Mouse (Mus musculus): Measurements from ENCODE around the gene Cox5a. TPM values are rescaled to one million over a fixed set of nuclear protein-coding genes. Genes with fewer than 3 reads are reported as not detected.

Cox5a gene
- 705 and 737 TPM in 2 replicates for polyA plus RNA-seq (2016; fragmentation: Nextera tagmentation; extraction: Ambion mirVana)

- Histone ChIP-seq H3K4me1 (peaks cover 33% of the 10 kb centered on the region), H3K27ac (replicated peaks) (peak within 1 kb of the TSS; percentile 98), H3K27me3 (ENCODE audit: low read depth, poor library complexity, severe bottlenecking) (no peaks in the 10 kb centered on the region), H3K9me3 (replicated peaks) (no peaks in the 10 kb centered on the region), H3K4me3 (peak within 1 kb of the TSS; percentile 99), H3K36me3 (no peaks in the 10 kb centered on the region)
- WGBS = under 1% methylated on average over 95 of the region's 95 CpGs
- DNase-seq (ENCODE audit: low spot score) = peak; percentile 92
Measured at GRCm38 (mm10) chr9:57521056-57521911, at the start of gene Cox5a. Gene Cox5a (plus strand): TSS chr9:57521274.

DNA sequence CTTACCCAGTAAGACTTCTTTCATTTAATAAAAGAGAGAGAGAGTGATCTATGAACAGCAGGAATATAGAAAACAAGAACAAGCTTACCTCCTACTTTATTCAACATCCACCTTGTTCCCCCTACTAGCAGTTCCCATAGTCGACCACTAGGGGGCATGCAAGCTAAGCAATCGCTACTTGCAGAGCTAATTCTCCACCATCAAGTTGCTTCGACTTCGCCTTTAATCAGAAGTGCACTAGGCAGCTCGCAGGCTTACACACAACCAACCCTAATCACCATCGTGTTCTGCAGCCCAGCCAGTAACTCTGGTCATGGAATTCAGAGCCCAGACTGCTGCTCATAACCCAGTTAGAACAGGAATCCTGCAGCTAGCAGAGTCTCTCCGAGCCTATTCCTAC is 35.3 kb upstream of the Cox5a start:
- DNase-seq (ENCODE audit: low spot score) = peak; percentile 73
- Histone ChIP-seq H3K27me3 (ENCODE audit: low read depth, poor library complexity, severe bottlenecking) (peaks cover 20% of the 10 kb centered on the region), H3K4me3 (no peak overlapping the region), H3K9me3 (replicated peaks) (0 out of 2 replicates have a peak, but pooled peaks cover 3% of the 10 kb centered on the region), H3K27ac (replicated peaks) (no peak overlapping the region), H3K36me3 (no peaks in the 10 kb centered on the region), H3K4me1 (peaks cover 4% of the 10 kb centered on the region; the same call in 1 of the 2 replicates)
- WGBS = 15% methylated on average over 7 of the region's 7 CpGs

DNA sequence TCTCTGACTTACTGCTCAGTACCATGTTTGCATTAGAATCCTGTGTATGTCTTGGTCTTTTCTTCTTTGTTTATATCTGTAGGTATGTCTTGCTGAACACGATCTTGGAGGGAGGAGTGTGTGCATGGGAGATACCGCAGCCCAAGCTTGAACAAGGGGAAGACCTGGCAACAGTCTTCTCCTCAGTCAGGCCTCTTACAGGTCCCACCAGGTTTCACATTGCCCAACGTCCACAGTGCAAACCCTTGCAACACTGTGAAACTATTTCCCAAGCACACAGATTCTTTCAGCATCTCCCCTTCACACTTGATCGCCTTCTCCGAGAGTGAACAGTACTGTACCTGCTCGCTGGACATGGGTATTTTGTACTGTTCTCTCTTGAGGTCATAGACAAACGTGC is 33.3 kb upstream of the Cox5a start:
- no peak for DNase-seq (ENCODE audit: low spot score)
- H3K4me1 ChIP-seq = peaks cover 4% of the 10 kb centered on the region; the same call in 1 of the 2 replicates
- no peak overlapping the region for H3K4me3 ChIP-seq
- H3K27me3 ChIP-seq (ENCODE audit: low read depth, poor library complexity, severe bottlenecking) = peaks cover 20% of the 10 kb centered on the region
- 0 out of 2 replicates have a peak, but pooled peaks cover 3% of the 10 kb centered on the region for H3K9me3 ChIP-seq (replicated peaks)
- no peaks in the 10 kb centered on the region for H3K36me3 ChIP-seq
- 80% methylated on average over 7 of the region's 7 CpGs for WGBS
- no peak overlapping the region for H3K27ac ChIP-seq (replicated peaks)

GRCm38 (mm10) chr9:57493532-57493931 is 27.5 kb upstream of the Cox5a start:
- Histone ChIP-seq H3K36me3 (no peaks in the 10 kb centered on the region), H3K27me3 (ENCODE audit: low read depth, poor library complexity, severe bottlenecking) (peaks cover 15% of the 10 kb centered on the region), H3K27ac (replicated peaks) (no peak overlapping the region), H3K4me1 (no peaks in the 10 kb centered on the region), H3K4me3 (no peak overlapping the region), H3K9me3 (replicated peaks) (0 out of 2 replicates have a peak, but pooled peaks cover 3% of the 10 kb centered on the region)
- WGBS = 89% methylated on average over 2 of the region's 2 CpGs
- DNase-seq (ENCODE audit: low spot score) = no peak

DNA sequence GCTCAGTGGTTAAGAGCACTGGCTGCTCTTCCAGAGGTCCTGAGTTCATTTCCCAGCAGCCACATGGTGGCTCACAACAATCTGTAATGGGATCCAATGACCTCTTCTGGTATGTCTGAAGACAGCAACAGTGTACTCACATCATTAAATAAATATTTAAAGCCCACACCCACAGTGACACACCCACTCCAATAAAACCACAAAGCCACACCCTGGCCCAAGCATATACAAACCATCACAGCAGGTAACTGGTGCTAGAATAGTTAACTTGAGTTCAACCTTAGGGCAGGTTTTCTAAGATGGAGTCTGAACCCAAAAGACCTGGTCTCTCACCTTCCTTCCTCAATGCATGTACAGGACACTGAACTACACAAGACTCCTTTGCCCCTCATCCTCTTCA is 26.1 kb upstream of the Cox5a start:
- Histone ChIP-seq H3K9me3 (replicated peaks) (0 out of 2 replicates have a peak, but pooled peaks cover 3% of the 10 kb centered on the region), H3K27me3 (ENCODE audit: low read depth, poor library complexity, severe bottlenecking) (peaks cover 29% of the 10 kb centered on the region), H3K36me3 (no peaks in the 10 kb centered on the region), H3K4me1 (no peaks in the 10 kb centered on the region; the same call in 1 of the 2 replicates), H3K4me3 (no peak overlapping the region), H3K27ac (replicated peaks) (no peak overlapping the region)
- DNase-seq (ENCODE audit: low spot score) = no peak

GRCm38 (mm10) chr9:57497236-57497635 is 23.8 kb upstream of the Cox5a start:
- 82% methylated on average over 5 of the region's 5 CpGs for WGBS
- peaks cover 52% of the 10 kb centered on the region for H3K27me3 ChIP-seq (ENCODE audit: low read depth, poor library complexity, severe bottlenecking)
- no peak for DNase-seq (ENCODE audit: low spot score)

GRCm38 (mm10) chr9:57498536-57498935 is 22.5 kb upstream of the Cox5a start:
- Histone ChIP-seq H3K27ac (replicated peaks) (no peak overlapping the region), H3K4me3 (no peak overlapping the region), H3K36me3 (no peaks in the 10 kb centered on the region), H3K9me3 (replicated peaks) (no peaks in the 10 kb centered on the region), H3K27me3 (ENCODE audit: low read depth, poor library complexity, severe bottlenecking) (peaks cover 65% of the 10 kb centered on the region), H3K4me1 (peaks cover 25% of the 10 kb centered on the region)
- DNase-seq (ENCODE audit: low spot score) = no peak
- WGBS = 57% methylated on average over 7 of the region's 7 CpGs

More at GRCm38 (mm10) chr9:57497236-57497635, 23.8 kb upstream of the Cox5a start:
- Histone ChIP-seq H3K4me3 (no peak overlapping the region), H3K4me1 (peaks cover 12% of the 10 kb centered on the region), H3K36me3 (no peaks in the 10 kb centered on the region), H3K9me3 (replicated peaks) (no peaks in the 10 kb centered on the region), H3K27ac (replicated peaks) (no peak overlapping the region)

- Histone ChIP-seq H3K4me3 (peak overlapping the region; percentile 35), H3K4me1 (peaks cover 53% of the 10 kb centered on the region)
Measured at GRCm38 (mm10) chr9:57501452-57501851, 19.6 kb upstream of the Cox5a start.

DNA sequence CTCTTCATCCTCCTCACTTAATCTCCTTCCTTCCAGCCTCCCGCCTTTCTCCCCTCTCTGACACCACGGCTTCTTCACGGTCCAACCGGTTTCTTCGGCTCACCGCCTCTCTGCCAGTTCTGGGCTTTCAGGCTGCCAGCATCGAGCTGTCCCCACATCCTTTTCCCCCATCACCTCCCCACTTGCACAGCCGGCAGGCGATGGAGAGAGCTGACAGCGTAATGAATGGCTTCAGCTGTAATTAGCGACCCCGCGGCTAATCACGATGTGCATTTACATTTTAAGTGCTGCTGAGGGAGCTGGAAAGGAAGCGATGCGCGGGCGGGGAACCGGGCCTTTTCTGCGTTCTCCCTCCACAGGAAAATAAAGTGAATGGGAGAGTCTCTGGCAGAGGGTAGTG is 19.2 kb upstream of the Cox5a start:
- Histone ChIP-seq H3K4me3 (peak overlapping the region; percentile 35), H3K4me1 (peaks cover 53% of the 10 kb centered on the region)
- WGBS = 1% methylated on average over 20 of the region's 20 CpGs

More at GRCm38 (mm10) chr9:57501452-57501851, 19.6 kb upstream of the Cox5a start:
- WGBS = 7% methylated on average over 13 of the region's 13 CpGs
- Histone ChIP-seq H3K36me3 (no peaks in the 10 kb centered on the region), H3K27me3 (ENCODE audit: low read depth, poor library complexity, severe bottlenecking) (peaks cover 94% of the 10 kb centered on the region), H3K27ac (replicated peaks) (no peak overlapping the region), H3K9me3 (replicated peaks) (no peaks in the 10 kb centered on the region)
- no peak for DNase-seq (ENCODE audit: low spot score)

GRCm38 (mm10) chr9:57502911-57503621 is 18.0 kb upstream of the Cox5a start:
- WGBS = 3% methylated on average over 23 of the region's 23 CpGs
- no peak overlapping the region for H3K27ac ChIP-seq (replicated peaks)
- peaks cover 53% of the 10 kb centered on the region for H3K4me1 ChIP-seq
- peak overlapping the region; percentile 59 for H3K4me3 ChIP-seq
- H3K27me3 ChIP-seq (ENCODE audit: low read depth, poor library complexity, severe bottlenecking) = peaks cover 93% of the 10 kb centered on the region
- peak; percentile 56 for DNase-seq (ENCODE audit: low spot score)
- no peaks in the 10 kb centered on the region for H3K36me3 ChIP-seq
- no peaks in the 10 kb centered on the region for H3K9me3 ChIP-seq (replicated peaks)

More for the DNA sequence above, 19.2 kb upstream of the Cox5a start:
- no peaks in the 10 kb centered on the region for H3K9me3 ChIP-seq (replicated peaks)
- no peak overlapping the region for H3K27ac ChIP-seq (replicated peaks)
- peaks cover 97% of the 10 kb centered on the region for H3K27me3 ChIP-seq (ENCODE audit: low read depth, poor library complexity, severe bottlenecking)
- no peaks in the 10 kb centered on the region for H3K36me3 ChIP-seq
- peak; percentile 49 for DNase-seq (ENCODE audit: low spot score)

GRCm38 (mm10) chr9:57503622-57504380 is 17.3 kb upstream of the Cox5a start, which contains the start of gene Rpp25:
Gene Rpp25 (plus strand): TSS chr9:57504026.
- Histone ChIP-seq H3K27ac (replicated peaks) (peak within 1 kb of the TSS; percentile 24; the same call in 1 of the 2 replicates), H3K4me3 (peak within 1 kb of the TSS; percentile 59)

GRCm38 (mm10) chr9:57504381-57504700 is 16.7 kb upstream of the Cox5a start:
- Histone ChIP-seq H3K4me3 (peak overlapping the region; percentile 59), H3K27ac (replicated peaks) (peak overlapping the region; percentile 24; the same call in 1 of the 2 replicates), H3K9me3 (replicated peaks) (no peaks in the 10 kb centered on the region), H3K27me3 (ENCODE audit: low read depth, poor library complexity, severe bottlenecking) (peaks cover 80% of the 10 kb centered on the region), H3K4me1 (peaks cover 53% of the 10 kb centered on the region), H3K36me3 (no peaks in the 10 kb centered on the region)
- WGBS = 1% methylated on average over 34 of the region's 34 CpGs
- DNase-seq (ENCODE audit: low spot score) = peak; percentile 61

More at GRCm38 (mm10) chr9:57503622-57504380, 17.3 kb upstream of the Cox5a start, which contains the start of gene Rpp25:
- Histone ChIP-seq H3K27me3 (ENCODE audit: low read depth, poor library complexity, severe bottlenecking) (peaks cover 86% of the 10 kb centered on the region), H3K9me3 (replicated peaks) (no peaks in the 10 kb centered on the region), H3K4me1 (peaks cover 53% of the 10 kb centered on the region), H3K36me3 (no peaks in the 10 kb centered on the region)
- under 1% methylated on average over 46 of the region's 46 CpGs for WGBS
- DNase-seq (ENCODE audit: low spot score) = peak; percentile 64

All from midbrain, embryonic 10.5 days (tissue).